Mouse (Mus musculus) heart, adult 2 months (tissue): Measurements from ENCODE around the gene B4galt4.

Experiments
- CTCF ChIP-seq: fragments of 200-600 bp; IDR thresholded peaks from 2 replicates; pipeline ENCODE4 v1.8.1; 2022; ENCODE audit warnings: antibody characterized with exemption, mild to moderate bottlenecking, moderate library complexity
- EP300 ChIP-seq: fragments of 200-500 bp; IDR thresholded peaks from 2 replicates; pipeline ENCODE4 v1.6.1; 2011; ENCODE audit warnings: low read depth, low read length, control low read depth; ENCODE audit not compliant: insufficient read depth

GRCm38 (mm10) chr16:38695557-38695956 is 46.5 kb upstream of the B4galt4 start:
- TF ChIP-seq CTCF (no peak), EP300 (no peak)
